Comparison of ENCODE assay signal across 13 mouse cellular contexts in genomic region chr8:79618906-79619305, GRCm38 (mm10).
"Had no signal": no experiment of that assay in that cellular context is flagged by ENCODE, and none has a peak within 500 bp of the region (broad histone marks: within the 10 kb centered on the region; RNA-seq: fewer than 3 reads in every experiment).

No protein-coding gene starts in this region.

- H3K27me3 ChIP-seq: limb, embryonic 13.5 days; midbrain, embryonic 12.5 days; neural tube, embryonic 13.5 days had no signal

- H3K4me3 ChIP-seq: limb, embryonic 13.5 days; midbrain, embryonic 12.5 days; neural tube, embryonic 13.5 days had no signal

- H3K36me3 ChIP-seq: limb, embryonic 13.5 days; midbrain, embryonic 12.5 days; neural tube, embryonic 13.5 days had no signal

- H3K4me2 ChIP-seq: limb, embryonic 13.5 days; midbrain, embryonic 12.5 days; neural tube, embryonic 13.5 days had no signal

- H3K9ac ChIP-seq: limb, embryonic 13.5 days; liver, embryonic 14.5 days; midbrain, embryonic 12.5 days; neural tube, embryonic 13.5 days had no signal

- ATAC-seq: midbrain, embryonic 16.5 days had no signal

- DNase-seq: kidney, postnatal 14 days; left cerebral cortex, postnatal 4 days; lung, adult 18-20 months; retina, postnatal 1 day; right cerebral cortex, postnatal 4 days; spleen, adult 18-20 months; thymus, adult 18-20 months; thymus, postnatal 25 days had no signal

- H3K9me3 ChIP-seq: limb, embryonic 13.5 days; midbrain, embryonic 12.5 days; neural tube, embryonic 13.5 days had no signal

- H3K27ac ChIP-seq: limb, embryonic 13.5 days; liver, embryonic 14.5 days; midbrain, embryonic 12.5 days; neural tube, embryonic 13.5 days had no signal
